Mouse (Mus musculus): ENCODE measurements around the gene Cr1l. TPM values are rescaled to one million over a fixed set of nuclear protein-coding genes. Genes with fewer than 3 reads are reported as not detected.

The Cr1l gene
- 8.2 and 9.0 TPM in 2 replicates for polyA plus RNA-seq (2012; rRNA removed)

DNA sequence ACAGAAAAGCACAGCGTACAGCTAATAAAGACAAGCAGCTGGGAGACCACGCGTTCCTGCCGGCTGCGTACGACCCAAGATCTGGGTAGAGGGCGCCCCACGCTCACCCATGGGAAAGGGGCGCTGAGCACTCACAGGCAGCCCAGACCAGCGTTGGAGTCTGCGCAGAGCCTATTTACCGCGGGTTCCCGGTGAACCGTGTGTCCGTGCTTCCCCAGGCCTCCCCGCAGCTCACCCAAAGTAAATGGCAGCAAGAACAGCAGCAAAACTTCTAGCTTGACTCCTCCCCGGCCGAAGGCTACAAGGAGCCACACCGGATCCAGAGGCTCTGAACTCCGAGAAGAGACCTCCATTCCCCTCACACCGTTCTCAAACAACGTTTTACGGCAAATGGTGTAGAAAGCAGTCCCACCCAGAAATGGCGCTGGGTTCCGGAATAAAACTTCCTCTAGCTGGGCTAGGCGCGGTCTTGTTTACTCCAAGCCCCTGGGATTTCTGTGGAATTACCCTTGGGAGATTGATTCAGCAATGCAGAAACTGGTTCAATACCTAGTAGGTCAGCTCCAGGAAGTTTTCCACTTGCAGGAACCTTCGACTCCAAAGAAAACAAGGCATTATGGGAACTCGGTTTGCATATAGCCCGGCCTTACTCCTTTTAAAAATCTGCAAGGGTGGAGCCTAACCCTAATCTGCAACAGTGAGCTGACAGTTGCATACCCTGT lies at the start of gene Cr1l:
Gene Cr1l, minus strand, starts transcription at position 634 of the 722 bp plus-strand sequence.
- H3K27ac ChIP-seq (ENCODE audit: control insufficient read depth, insufficient read depth, low read depth, low read length): peak within 1 kb of the TSS; percentile 95
- TF ChIP-seq POLR2A (IDR thresholded peaks at IDR 0.05; ENCODE audit: control insufficient read depth, low read depth, low read length) (peak; percentile 67), CTCF (IDR thresholded peaks at IDR 0.05; ENCODE audit: control insufficient read depth, insufficient read depth, insufficient replicate concordance, low read depth, low read length) (peak; percentile 25; the same call in 1 of the 2 replicates)
- no peaks in the 10 kb centered on the region for H3K4me1 ChIP-seq (ENCODE audit: control insufficient read depth, insufficient read depth, low read length)
- H3K27me3 ChIP-seq (ENCODE audit: control insufficient read depth, insufficient read depth, low read length): no peaks in the 10 kb centered on the region
- no peaks in the 10 kb centered on the region for H3K36me3 ChIP-seq (ENCODE audit: control insufficient read depth, insufficient read depth, low read length)
- peak within 1 kb of the TSS; percentile 96 for H3K4me3 ChIP-seq (ENCODE audit: control insufficient read depth, low read depth, low read length)

DNA sequence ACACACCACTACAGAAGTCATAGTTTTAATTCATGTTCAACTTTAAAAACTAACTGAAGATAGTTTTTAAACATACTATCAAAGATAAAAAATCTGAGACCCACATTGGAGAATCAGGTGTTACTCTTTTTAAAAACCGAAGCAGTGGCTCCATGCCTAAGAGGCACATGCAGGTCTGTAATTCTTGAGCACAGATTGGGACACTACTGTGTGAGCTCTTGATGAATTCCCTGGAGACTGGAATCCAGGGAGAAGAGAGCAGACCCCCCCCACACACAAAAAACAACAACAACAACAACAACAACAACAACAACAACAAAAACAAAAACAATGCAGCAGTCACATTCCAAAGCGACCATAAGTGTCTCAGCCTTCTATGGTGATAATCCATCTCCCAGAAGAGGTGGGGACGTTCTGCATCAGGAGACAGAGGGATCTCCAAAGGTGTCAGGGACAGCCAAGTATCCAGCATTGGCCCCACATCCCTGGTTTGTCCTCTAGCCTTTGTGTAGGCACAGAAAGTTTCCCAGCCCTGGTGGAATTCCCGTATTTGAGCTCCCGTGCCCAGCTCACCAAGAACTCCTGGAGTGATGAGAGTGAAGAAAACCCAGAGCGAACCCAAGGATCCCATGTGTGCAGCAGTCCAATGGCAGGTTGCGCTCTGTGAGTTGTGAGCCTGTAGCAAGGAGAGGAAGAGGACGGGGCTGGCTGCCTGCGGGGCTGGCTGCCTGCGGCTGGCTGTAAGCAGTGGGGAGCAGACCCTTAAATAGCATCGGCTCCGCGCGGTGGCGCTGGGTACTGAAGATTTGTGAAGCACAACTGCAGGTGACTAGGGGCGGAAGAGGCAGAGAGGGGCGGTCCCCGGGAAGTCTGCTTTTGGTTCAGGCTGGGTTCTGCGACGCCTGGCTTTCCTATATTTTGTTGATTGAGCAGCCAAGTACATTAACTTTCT lies 44.9 kb upstream of the Cr1l start, which contains the start of gene Cr2:
Gene Cr2, minus strand, starts transcription at position 737 of the 952 bp plus-strand sequence.
- Histone ChIP-seq H3K27ac (ENCODE audit: control insufficient read depth, insufficient read depth, low read depth, low read length) (no peak within 1 kb of the TSS), H3K27me3 (ENCODE audit: control insufficient read depth, insufficient read depth, low read length) (no peaks in the 10 kb centered on the region)
- TF ChIP-seq POLR2A (IDR thresholded peaks at IDR 0.05; ENCODE audit: control insufficient read depth, low read depth, low read length) (no peak), CTCF (IDR thresholded peaks at IDR 0.05; ENCODE audit: control insufficient read depth, insufficient read depth, insufficient replicate concordance, low read depth, low read length) (no peak)

DNA sequence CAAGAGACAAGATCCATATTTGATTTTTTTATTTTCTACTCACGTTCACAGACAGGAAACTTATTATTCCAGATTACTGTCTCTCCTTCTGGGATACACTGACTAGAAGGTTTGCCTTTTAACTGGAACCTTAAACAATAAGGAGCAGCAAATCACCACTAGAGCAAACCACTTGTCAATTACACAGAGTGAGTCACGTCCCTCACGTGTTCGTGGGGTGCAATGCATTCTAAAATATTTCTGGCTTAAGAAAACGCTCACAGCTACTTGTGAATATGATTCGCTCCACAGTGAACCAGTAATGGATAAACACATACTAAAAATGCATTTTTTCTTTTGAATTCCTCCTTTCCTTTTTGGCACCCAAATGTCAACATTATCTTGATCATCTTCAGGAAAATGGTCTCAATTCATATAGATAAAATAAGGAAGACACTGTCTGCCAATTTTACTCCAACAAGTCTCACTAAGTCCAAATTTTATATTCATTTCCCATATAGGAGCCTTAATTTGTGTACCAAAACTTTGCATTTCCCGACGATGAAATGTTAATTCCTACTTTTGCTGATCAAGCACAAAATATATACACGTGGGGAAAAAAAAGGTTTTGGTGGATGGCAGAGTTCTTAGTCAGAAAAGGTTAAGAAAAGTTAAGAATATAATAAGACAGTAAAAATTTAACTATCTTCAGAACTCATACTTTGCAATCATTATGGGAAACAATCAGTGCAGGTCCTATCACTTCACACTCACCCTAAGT lies 33.8 kb upstream of the Cr1l start:
- no peak for TF ChIP-seq POLR2A (IDR thresholded peaks at IDR 0.05; ENCODE audit: control insufficient read depth, low read depth, low read length)
- TF ChIP-seq CTCF (IDR thresholded peaks at IDR 0.05; ENCODE audit: control insufficient read depth, insufficient read depth, insufficient replicate concordance, low read depth, low read length): no peak
- Histone ChIP-seq H3K27ac (ENCODE audit: control insufficient read depth, insufficient read depth, low read depth, low read length) (no peak overlapping the region), H3K4me3 (ENCODE audit: control insufficient read depth, low read depth, low read length) (no peak overlapping the region), H3K27me3 (ENCODE audit: control insufficient read depth, insufficient read depth, low read length) (no peaks in the 10 kb centered on the region), H3K36me3 (ENCODE audit: control insufficient read depth, insufficient read depth, low read length) (no peaks in the 10 kb centered on the region), H3K4me1 (ENCODE audit: control insufficient read depth, insufficient read depth, low read length) (no peaks in the 10 kb centered on the region)

More for the DNA sequence above, 44.9 kb upstream of the Cr1l start, which contains the start of gene Cr2:
- Histone ChIP-seq H3K4me3 (ENCODE audit: control insufficient read depth, low read depth, low read length) (no peak within 1 kb of the TSS), H3K36me3 (ENCODE audit: control insufficient read depth, insufficient read depth, low read length) (no peaks in the 10 kb centered on the region), H3K4me1 (ENCODE audit: control insufficient read depth, insufficient read depth, low read length) (no peaks in the 10 kb centered on the region)

DNA sequence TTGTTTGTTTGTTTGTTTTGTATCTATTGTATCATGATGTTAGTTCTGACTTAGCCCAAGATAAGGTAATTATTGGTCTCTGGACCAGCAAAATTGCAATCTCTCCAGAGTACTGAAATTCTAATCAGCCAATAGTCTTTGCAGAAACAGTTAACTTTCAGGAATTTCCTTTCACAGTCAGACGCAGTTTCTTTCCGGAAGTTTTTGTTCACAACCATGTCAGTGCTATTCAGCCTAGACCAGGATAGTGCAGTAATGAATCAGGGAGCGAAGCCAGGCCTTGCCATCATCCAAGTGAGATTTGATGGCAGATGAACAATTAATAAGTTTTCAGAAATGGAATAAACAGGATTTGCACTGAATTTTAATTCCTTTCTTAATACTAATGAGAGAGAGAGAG lies 684 bp upstream of the Cr1l start:
- no peak overlapping the region for H3K4me3 ChIP-seq (ENCODE audit: control insufficient read depth, low read depth, low read length)
- no peak overlapping the region for H3K27ac ChIP-seq (ENCODE audit: control insufficient read depth, insufficient read depth, low read depth, low read length)
- H3K36me3 ChIP-seq (ENCODE audit: control insufficient read depth, insufficient read depth, low read length): no peaks in the 10 kb centered on the region
- H3K4me1 ChIP-seq (ENCODE audit: control insufficient read depth, insufficient read depth, low read length): no peaks in the 10 kb centered on the region
- TF ChIP-seq CTCF (IDR thresholded peaks at IDR 0.05; ENCODE audit: control insufficient read depth, insufficient read depth, insufficient replicate concordance, low read depth, low read length): no peak
- no peak for TF ChIP-seq POLR2A (IDR thresholded peaks at IDR 0.05; ENCODE audit: control insufficient read depth, low read depth, low read length)
- no peaks in the 10 kb centered on the region for H3K27me3 ChIP-seq (ENCODE audit: control insufficient read depth, insufficient read depth, low read length)

DNA sequence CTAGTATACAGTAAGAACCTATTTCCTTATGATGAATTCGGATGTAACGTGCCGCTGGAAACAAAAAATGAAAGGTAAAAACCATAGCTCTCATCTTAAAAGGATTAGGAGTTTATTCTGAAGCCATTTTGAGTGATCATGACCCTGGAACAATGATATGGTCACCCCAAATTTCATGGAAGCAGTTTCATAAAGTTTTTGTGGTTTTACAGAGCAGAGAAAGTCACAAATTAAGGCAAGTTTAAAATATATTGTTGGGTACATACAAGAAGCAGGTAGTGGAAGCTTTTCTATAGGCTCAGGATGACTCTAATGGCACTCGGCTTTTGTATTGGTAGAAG lies 259 bp upstream of the Cr1l start:
- Histone ChIP-seq H3K27ac (ENCODE audit: control insufficient read depth, insufficient read depth, low read depth, low read length) (no peak overlapping the region), H3K27me3 (ENCODE audit: control insufficient read depth, insufficient read depth, low read length) (no peaks in the 10 kb centered on the region), H3K36me3 (ENCODE audit: control insufficient read depth, insufficient read depth, low read length) (no peaks in the 10 kb centered on the region), H3K4me1 (ENCODE audit: control insufficient read depth, insufficient read depth, low read length) (no peaks in the 10 kb centered on the region), H3K4me3 (ENCODE audit: control insufficient read depth, low read depth, low read length) (peak overlapping the region; percentile 96; the same call in 1 of the 2 replicates)
- TF ChIP-seq CTCF (IDR thresholded peaks at IDR 0.05; ENCODE audit: control insufficient read depth, insufficient read depth, insufficient replicate concordance, low read depth, low read length): no peak
- no peak for TF ChIP-seq POLR2A (IDR thresholded peaks at IDR 0.05; ENCODE audit: control insufficient read depth, low read depth, low read length)

DNA sequence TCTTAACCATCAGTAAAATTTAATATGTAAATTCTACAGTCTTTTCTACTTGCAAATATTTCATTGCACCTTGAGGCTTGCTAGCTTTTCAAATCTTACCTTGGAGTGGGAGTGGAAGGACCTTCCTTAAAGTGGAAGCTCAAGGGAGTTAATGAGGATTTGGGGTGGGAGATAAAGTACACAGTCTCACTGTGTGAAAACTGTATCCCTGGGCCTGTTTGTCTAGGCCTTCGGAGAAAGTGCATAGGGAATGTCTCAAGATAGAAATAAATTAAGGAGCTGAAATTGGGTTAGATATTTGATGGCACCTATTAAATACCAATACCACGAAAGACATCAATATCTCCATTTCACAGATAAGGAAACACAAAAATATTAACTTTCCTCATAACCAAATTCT lies 907 bp downstream of the Cr1l start:
- peak overlapping the region; percentile 95; the same call in 1 of the 2 replicates for H3K27ac ChIP-seq (ENCODE audit: control insufficient read depth, insufficient read depth, low read depth, low read length)
- TF ChIP-seq CTCF (IDR thresholded peaks at IDR 0.05; ENCODE audit: control insufficient read depth, insufficient read depth, insufficient replicate concordance, low read depth, low read length) (no peak), POLR2A (IDR thresholded peaks at IDR 0.05; ENCODE audit: control insufficient read depth, low read depth, low read length) (no peak)
- no peaks in the 10 kb centered on the region for H3K27me3 ChIP-seq (ENCODE audit: control insufficient read depth, insufficient read depth, low read length)
- no peaks in the 10 kb centered on the region for H3K4me1 ChIP-seq (ENCODE audit: control insufficient read depth, insufficient read depth, low read length)
- peak overlapping the region; percentile 96 for H3K4me3 ChIP-seq (ENCODE audit: control insufficient read depth, low read depth, low read length)
- no peaks in the 10 kb centered on the region for H3K36me3 ChIP-seq (ENCODE audit: control insufficient read depth, insufficient read depth, low read length)

All from testis, adult 2 months (tissue).